In genomic region chr11:107509631-107510338, GRCm38 (mm10) we compare ENCODE assay signal across 9 mouse cellular contexts. TPM values are rescaled to one million over a fixed set of nuclear protein-coding genes. Genes with fewer than 3 reads are reported as not detected.
DNase-seq lines count a peak whose midpoint lies in the region; ATAC-seq and TF ChIP-seq lines count a peak whose summit lies in the region.
"Had no signal": no experiment of that assay in that cellular context is flagged by ENCODE, and none has a peak within 500 bp of the region (broad histone marks: within the 10 kb centered on the region; RNA-seq: fewer than 3 reads in every experiment).

No protein-coding gene starts in this region.

- peak; percentile 47 for TF ChIP-seq CTCF in heart, adult 2 months (IDR thresholded peaks at IDR 0.05)

- H3K4me3 ChIP-seq in heart, adult 2 months = no peak overlapping the region
- H3K4me3 ChIP-seq in heart, embryonic 16.5 days (ENCODE audit: low read length) = no peak overlapping the region
- H3K4me3 ChIP-seq in liver, embryonic 15.5 days (replicated peaks) = no peak overlapping the region

- 27% methylated on average over 11 of the region's 11 CpGs for WGBS in heart, adult 2 months
- WGBS in heart, embryonic 16.5 days = 21% methylated on average over 11 of the region's 11 CpGs
- 25% methylated on average over 11 of the region's 11 CpGs for WGBS in liver, embryonic 15.5 days (ENCODE audit: insufficient replicate concordance)

- no peaks in the 10 kb centered on the region for H3K9me3 ChIP-seq in heart, embryonic 16.5 days (replicated peaks; ENCODE audit: control insufficient read depth, low read length)
- H3K9me3 ChIP-seq in liver, embryonic 15.5 days (replicated peaks) = no peaks in the 10 kb centered on the region

- no peaks in the 10 kb centered on the region for H3K27me3 ChIP-seq in heart, adult 2 months (ENCODE audit: control insufficient read depth, insufficient read depth, low read length)
- no peaks in the 10 kb centered on the region for H3K27me3 ChIP-seq in heart, embryonic 16.5 days (ENCODE audit: control insufficient read depth, insufficient read depth, low read length)
- peaks cover 9% of the 10 kb centered on the region for H3K27me3 ChIP-seq in liver, embryonic 15.5 days
- no peaks in the 10 kb centered on the region for H3K27me3 ChIP-seq in splenic B cell, adult 2 months (ENCODE audit: control insufficient read depth, insufficient read depth, low read length, poor library complexity, severe bottlenecking)
- H3K27me3 ChIP-seq: CH12.LX had no signal

- no peaks in the 10 kb centered on the region for H3K79me2 ChIP-seq in heart, adult 2 months (replicated peaks; ENCODE audit: control insufficient read depth, insufficient read depth, low read length)

- no peak overlapping the region for H3K27ac ChIP-seq in heart, adult 2 months
- H3K27ac ChIP-seq in heart, embryonic 16.5 days (ENCODE audit: low read length) = no peak overlapping the region
- H3K27ac ChIP-seq in liver, embryonic 15.5 days (replicated peaks) = no peak overlapping the region

- peak; percentile 49; the same call in 1 of the 2 replicates for ATAC-seq in heart, embryonic 16.5 days (replicated peaks; ENCODE audit: extremely low read depth, insufficient read depth, low FRiP score)
- no peak for ATAC-seq in liver, embryonic 15.5 days (ENCODE audit: insufficient read depth)

- DNase-seq in heart, adult 2 months = no peak
- no peak for DNase-seq in heart, adult 8-10 months (ENCODE audit: low spot score)
- DNase-seq in R1 (ENCODE audit: low read depth, low spot score) = peak; percentile 76
- DNase-seq in splenic B cell, adult 2 months (ENCODE audit: low read depth, low spot score) = peak; percentile 34
- no peak for DNase-seq in frontal cortex, postnatal 10 days (ENCODE audit: low spot score in 2 of 2)
- no peak for DNase-seq in adrenal gland, postnatal 4 days (ENCODE audit: low spot score in 2 of 2)

- H3K9ac ChIP-seq in heart, adult 2 months (ENCODE audit: low read depth, low read length) = no peak overlapping the region
- H3K9ac ChIP-seq in heart, embryonic 16.5 days (ENCODE audit: low read length) = no peak overlapping the region
- no peak overlapping the region for H3K9ac ChIP-seq in liver, embryonic 15.5 days

- H3K4me1 ChIP-seq in heart, adult 2 months (ENCODE audit: control insufficient read depth, insufficient read depth, low read length) = peaks cover 6% of the 10 kb centered on the region
- H3K4me1 ChIP-seq in heart, embryonic 16.5 days (ENCODE audit: control insufficient read depth, insufficient read depth, low read length) = peaks cover 10% of the 10 kb centered on the region
- H3K4me1 ChIP-seq in liver, embryonic 15.5 days (replicated peaks) = peaks cover 15% of the 10 kb centered on the region

- no peak for TF ChIP-seq POLR2A in heart, adult 2 months (IDR thresholded peaks at IDR 0.05; ENCODE audit: insufficient read depth, low read depth, low read length)

- no peak for TF ChIP-seq EP300 in heart, adult 2 months (IDR thresholded peaks at IDR 0.05; ENCODE audit: insufficient read depth, low read depth, low read length)

- no peak overlapping the region for H3K4me2 ChIP-seq in heart, embryonic 16.5 days (ENCODE audit: low read depth, low read length)
- peak overlapping the region; percentile 35; the same call in 1 of the 2 replicates for H3K4me2 ChIP-seq in liver, embryonic 15.5 days

- no peaks in the 10 kb centered on the region for H3K36me3 ChIP-seq in heart, adult 2 months (ENCODE audit: control insufficient read depth, insufficient read depth, low read length)
- no peaks in the 10 kb centered on the region for H3K36me3 ChIP-seq in heart, embryonic 16.5 days (ENCODE audit: control insufficient read depth, insufficient read depth)
- no peaks in the 10 kb centered on the region for H3K36me3 ChIP-seq in liver, embryonic 15.5 days (replicated peaks)
- no peaks in the 10 kb centered on the region for H3K36me3 ChIP-seq in splenic B cell, adult 2 months (ENCODE audit: control insufficient read depth, insufficient read depth, low read length, poor library complexity, severe bottlenecking)

- intact Hi-C loops in heart, adult 2 months (cut with DNase I) = no loop called here

RNA-seq across cellular contexts. Expression of gene Psmd12, which starts 30.5 kb away (rescaled TPM):
- total RNA-seq in heart, adult 2 months (2021) = 10 to 100 TPM; 78.3 to 92.2 TPM
- polyA plus RNA-seq in heart, adult 2 months (2012; rRNA removed) = 22.6 and 42.4 TPM in 2 replicates
- 100 to 1,000 TPM in 1 of 4 experiments, 10 to 100 TPM in 3; 88.4 to 102 (median 91.0) TPM for total RNA-seq in heart, adult 8-10 months (2022)
- 138 and 151 TPM in 2 replicates for polyA plus RNA-seq in heart, embryonic 16.5 days (2015; fragmentation: Nextera tagmentation; extraction: Ambion mirVana)
- 78.6 and 88.4 TPM in 2 replicates for polyA plus RNA-seq in liver, embryonic 15.5 days (2015; fragmentation: Nextera tagmentation; extraction: Ambion mirVana)
- total RNA-seq in adrenal gland, postnatal 4 days (2021) = 10 to 100 TPM; 82.7 to 89.0 TPM

RNA-seq across cellular contexts. Expression of gene Helz, which starts 37.9 kb away (rescaled TPM):
- 10 to 100 TPM; 26.2 to 26.4 TPM for total RNA-seq in heart, adult 2 months (2021)
- 9.0 and 10.8 TPM in 2 replicates for polyA plus RNA-seq in heart, adult 2 months (2012; rRNA removed)
- total RNA-seq in heart, adult 8-10 months (2022) = 10 to 100 TPM; 25.1 to 29.3 (median 26.2) TPM
- polyA plus RNA-seq in heart, embryonic 16.5 days (2015; fragmentation: Nextera tagmentation; extraction: Ambion mirVana) = 13.9 TPM in 2 replicates
- polyA plus RNA-seq in liver, embryonic 15.5 days (2015; fragmentation: Nextera tagmentation; extraction: Ambion mirVana) = 5.6 and 7.1 TPM in 2 replicates
- 10 to 100 TPM; 35.5 to 37.1 TPM for total RNA-seq in adrenal gland, postnatal 4 days (2021)

RNA-seq across cellular contexts. Expression of gene Pitpnc1, which starts 39.3 kb away (rescaled TPM):
- total RNA-seq in heart, adult 2 months (2021) = 10 to 100 TPM; 66.4 to 68.1 TPM
- 22.7 and 39.4 TPM in 2 replicates for polyA plus RNA-seq in heart, adult 2 months (2012; rRNA removed)
- 10 to 100 TPM; 69.0 to 82.6 (median 74.0) TPM for total RNA-seq in heart, adult 8-10 months (2022)
- polyA plus RNA-seq in heart, embryonic 16.5 days (2015; fragmentation: Nextera tagmentation; extraction: Ambion mirVana) = 19.1 and 20.8 TPM in 2 replicates
- polyA plus RNA-seq in liver, embryonic 15.5 days (2015; fragmentation: Nextera tagmentation; extraction: Ambion mirVana) = 7.0 and 7.3 TPM in 2 replicates
- total RNA-seq in adrenal gland, postnatal 4 days (2021) = 10 to 100 TPM; 23.2 to 24.7 TPM

Comparison
In these comparisons a context has a peak if more than half of its experiments do, and no peak if none do; other contexts are left out.
1. DNase-seq: peak in R1 (single experiment) and splenic B cell, adult 2 months (single experiment); none in heart, adult 2 months (0 of 2), heart, adult 8-10 months (single experiment), frontal cortex, postnatal 10 days (0 of 2) and adrenal gland, postnatal 4 days (0 of 2).